Mouse (Mus musculus): ENCODE data around the gene Cdh13. TPM values are rescaled to one million over a fixed set of nuclear protein-coding genes. Genes with fewer than 3 reads are reported as not detected.
A peak's percentile ranks its signal among the peaks of the same experiment; 100 is the strongest.

Gene Cdh13
- polyA plus RNA-seq, 1 experiment from 2014 or later: 120 TPM

GRCm38 (mm10) chr8:118538816-118539558 lies 255.5 kb downstream of the Cdh13 start:
- no peak overlapping the region for H3K4me3 ChIP-seq (replicated peaks)
- no peak overlapping the region for H3K27ac ChIP-seq (replicated peaks)
- H3K9ac ChIP-seq (replicated peaks): no peak overlapping the region
- peaks cover 7% of the 10 kb centered on the region; the same call in 1 of the 2 replicates for H3K27me3 ChIP-seq (replicated peaks)
- WGBS: 49% methylated on average over 8 of the region's 8 CpGs
- H3K4me1 ChIP-seq: peaks cover 7% of the 10 kb centered on the region
- H3K36me3 ChIP-seq: no peaks in the 10 kb centered on the region
- ATAC-seq (ENCODE audit: low FRiP score): no peak
- H3K9me3 ChIP-seq (replicated peaks): no peaks in the 10 kb centered on the region
- no peak overlapping the region for H3K4me2 ChIP-seq

- Histone ChIP-seq H3K4me1 (peaks cover 7% of the 10 kb centered on the region), H3K36me3 (no peaks in the 10 kb centered on the region), H3K9ac (replicated peaks) (no peak overlapping the region), H3K27ac (replicated peaks) (no peak overlapping the region), H3K27me3 (replicated peaks) (peaks cover 7% of the 10 kb centered on the region; the same call in 1 of the 2 replicates), H3K4me3 (replicated peaks) (no peak overlapping the region), H3K9me3 (replicated peaks) (no peaks in the 10 kb centered on the region), H3K4me2 (no peak overlapping the region)
- no peak for ATAC-seq (ENCODE audit: low FRiP score)
- 15% methylated on average over 5 of the region's 5 CpGs for WGBS
Measured at GRCm38 (mm10) chr8:118539559-118539819, 256.0 kb downstream of the Cdh13 start.

GRCm38 (mm10) chr8:118539941-118540340 lies 256.4 kb downstream of the Cdh13 start:
- 46% methylated on average over 4 of the region's 4 CpGs for WGBS
- Histone ChIP-seq H3K4me1 (peaks cover 7% of the 10 kb centered on the region), H3K36me3 (no peaks in the 10 kb centered on the region), H3K9me3 (replicated peaks) (no peaks in the 10 kb centered on the region), H3K4me2 (no peak overlapping the region), H3K4me3 (replicated peaks) (no peak overlapping the region), H3K9ac (replicated peaks) (no peak overlapping the region), H3K27me3 (replicated peaks) (peaks cover 7% of the 10 kb centered on the region; the same call in 1 of the 2 replicates), H3K27ac (replicated peaks) (no peak overlapping the region)
- no peak for ATAC-seq (ENCODE audit: low FRiP score)

- ATAC-seq (ENCODE audit: low FRiP score): no peak
- Histone ChIP-seq H3K9ac (replicated peaks) (no peak overlapping the region), H3K27me3 (replicated peaks) (no peaks in the 10 kb centered on the region), H3K27ac (replicated peaks) (0 out of 2 replicates have a peak overlapping the region, but pooled peaks have one; percentile 23), H3K4me1 (0 out of 2 replicates have a peak, but pooled peaks cover 9% of the 10 kb centered on the region), H3K4me2 (no peak overlapping the region), H3K4me3 (replicated peaks) (no peak overlapping the region), H3K36me3 (no peaks in the 10 kb centered on the region), H3K9me3 (replicated peaks) (no peaks in the 10 kb centered on the region)
- WGBS: 68% methylated on average over 14 of the region's 14 CpGs
Measured at GRCm38 (mm10) chr8:118552397-118552796, 268.9 kb downstream of the Cdh13 start.

DNA sequence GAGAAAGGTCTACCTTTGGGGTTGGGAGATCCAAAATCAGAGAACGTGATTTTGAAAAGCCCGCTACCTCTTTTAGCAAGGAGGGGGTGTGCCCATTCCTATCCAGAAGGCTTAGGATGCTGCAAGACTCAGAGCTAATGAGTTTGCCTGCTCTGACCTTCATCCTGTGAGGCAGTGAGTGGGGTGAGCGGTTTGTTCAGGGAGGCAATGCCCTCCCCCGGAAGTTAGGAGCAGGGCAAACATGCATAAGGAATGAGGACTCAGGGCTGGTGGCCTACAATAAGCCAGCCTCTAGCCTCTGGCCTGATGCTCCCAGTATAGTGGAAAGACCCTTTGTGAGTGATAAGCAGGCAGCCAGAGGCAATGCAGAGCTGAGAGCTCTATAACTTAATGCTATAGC lies 269.3 kb downstream of the Cdh13 start:
- ATAC-seq (ENCODE audit: low FRiP score): no peak
- Histone ChIP-seq H3K27me3 (replicated peaks) (no peaks in the 10 kb centered on the region), H3K4me1 (0 out of 2 replicates have a peak, but pooled peaks cover 9% of the 10 kb centered on the region), H3K36me3 (no peaks in the 10 kb centered on the region), H3K9me3 (replicated peaks) (no peaks in the 10 kb centered on the region), H3K4me2 (no peak overlapping the region), H3K9ac (replicated peaks) (no peak overlapping the region), H3K4me3 (replicated peaks) (no peak overlapping the region), H3K27ac (replicated peaks) (no peak overlapping the region)
- 78% methylated on average over 4 of the region's 4 CpGs for WGBS

GRCm38 (mm10) chr8:118564024-118564423 lies 280.5 kb downstream of the Cdh13 start:
- H3K4me2 ChIP-seq: no peak overlapping the region
- no peak overlapping the region for H3K4me3 ChIP-seq (replicated peaks)
- H3K27ac ChIP-seq (replicated peaks): no peak overlapping the region
- no peaks in the 10 kb centered on the region for H3K9me3 ChIP-seq (replicated peaks)
- H3K36me3 ChIP-seq: no peaks in the 10 kb centered on the region
- no peaks in the 10 kb centered on the region for H3K27me3 ChIP-seq (replicated peaks)
- no peak overlapping the region for H3K9ac ChIP-seq (replicated peaks)
- 71% methylated on average over 6 of the region's 6 CpGs for WGBS
- no peaks in the 10 kb centered on the region for H3K4me1 ChIP-seq
- ATAC-seq (ENCODE audit: low FRiP score): no peak

DNA sequence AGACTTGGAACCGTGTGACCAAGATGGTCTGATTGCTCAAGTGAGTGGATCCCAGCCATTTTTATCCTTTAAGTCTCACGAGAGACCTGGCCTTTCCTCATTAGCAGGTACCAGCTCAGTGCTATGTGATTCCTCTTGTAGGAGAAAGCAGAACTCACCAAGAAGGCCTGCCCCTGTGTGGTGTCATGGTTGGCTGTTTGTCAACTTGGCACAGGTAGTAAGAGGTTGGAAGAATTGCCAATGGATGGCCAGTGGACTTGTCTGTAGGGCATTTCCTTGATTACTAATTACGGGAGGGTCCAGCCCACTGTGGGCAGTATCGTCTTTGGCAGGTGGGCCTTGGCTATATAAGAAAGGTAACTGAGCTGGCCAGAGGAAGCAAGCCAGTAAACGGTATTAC lies 281.7 kb downstream of the Cdh13 start:
- no peak overlapping the region for H3K4me3 ChIP-seq (replicated peaks)
- no peaks in the 10 kb centered on the region for H3K9me3 ChIP-seq (replicated peaks)
- H3K27me3 ChIP-seq (replicated peaks): no peaks in the 10 kb centered on the region
- 87% methylated on average over 5 of the region's 5 CpGs for WGBS
- no peak overlapping the region for H3K4me2 ChIP-seq
- H3K36me3 ChIP-seq: no peaks in the 10 kb centered on the region
- no peak overlapping the region for H3K9ac ChIP-seq (replicated peaks)
- H3K27ac ChIP-seq (replicated peaks): no peak overlapping the region
- H3K4me1 ChIP-seq: peaks cover 9% of the 10 kb centered on the region
- ATAC-seq (ENCODE audit: low FRiP score): no peak

DNA sequence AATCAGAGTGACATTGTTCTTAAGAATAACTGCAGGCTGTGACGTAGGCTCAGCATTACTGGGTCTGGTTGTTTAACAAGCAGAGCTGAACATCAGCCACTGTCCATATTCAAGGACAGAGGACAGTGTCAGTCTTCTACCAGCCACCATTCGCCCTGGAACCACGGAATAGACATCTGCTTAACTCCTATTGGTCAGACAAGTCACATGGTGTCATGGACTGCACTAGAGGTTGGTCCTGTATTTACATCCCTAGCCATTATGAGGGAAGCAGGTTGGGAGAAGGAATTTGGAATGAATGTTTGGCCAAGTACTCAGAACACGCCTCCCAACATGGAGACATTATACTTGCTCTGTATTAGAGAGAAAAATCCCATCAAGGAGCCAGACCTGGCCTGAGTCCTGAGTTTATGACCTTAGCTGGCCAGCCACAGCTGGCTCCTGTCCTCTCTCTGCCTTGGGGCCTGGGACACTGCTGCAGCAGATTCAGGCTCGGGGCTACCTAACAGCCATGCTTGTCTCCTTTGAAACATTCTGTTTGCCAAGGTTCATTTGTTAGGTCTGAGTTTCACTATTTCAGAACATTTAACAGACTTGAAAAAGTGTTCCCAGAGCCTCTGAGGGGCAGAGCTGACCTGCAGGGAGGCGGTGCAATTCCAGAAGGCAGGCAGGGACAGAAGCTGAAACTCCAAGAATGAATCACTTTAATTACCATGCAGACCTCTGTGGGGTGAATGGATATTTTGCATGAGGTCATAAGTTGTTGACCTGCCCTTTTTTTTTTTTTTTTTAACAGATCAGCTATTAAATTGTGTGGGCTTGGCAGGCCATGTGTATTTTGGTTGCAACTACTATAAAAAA lies 282.6 kb downstream of the Cdh13 start:
- 62% methylated on average over 6 of the region's 6 CpGs for WGBS
- no peaks in the 10 kb centered on the region for H3K27me3 ChIP-seq (replicated peaks)
- peaks cover 12% of the 10 kb centered on the region for H3K4me1 ChIP-seq
- no peak overlapping the region for H3K27ac ChIP-seq (replicated peaks)
- no peak overlapping the region for H3K4me3 ChIP-seq (replicated peaks)
- H3K9me3 ChIP-seq (replicated peaks): no peaks in the 10 kb centered on the region
- H3K4me2 ChIP-seq: no peak overlapping the region
- H3K9ac ChIP-seq (replicated peaks): no peak overlapping the region
- H3K36me3 ChIP-seq: no peaks in the 10 kb centered on the region
- no peak for ATAC-seq (ENCODE audit: low FRiP score)

GRCm38 (mm10) chr8:118569366-118569765 lies 285.8 kb downstream of the Cdh13 start:
- Histone ChIP-seq H3K9me3 (replicated peaks) (no peaks in the 10 kb centered on the region), H3K36me3 (no peaks in the 10 kb centered on the region), H3K4me3 (replicated peaks) (no peak overlapping the region), H3K27me3 (replicated peaks) (no peaks in the 10 kb centered on the region), H3K9ac (replicated peaks) (no peak overlapping the region), H3K27ac (replicated peaks) (no peak overlapping the region), H3K4me1 (peaks cover 12% of the 10 kb centered on the region), H3K4me2 (no peak overlapping the region)
- WGBS: 65% methylated on average over 8 of the region's 8 CpGs
- no peak for ATAC-seq (ENCODE audit: low FRiP score)

DNA sequence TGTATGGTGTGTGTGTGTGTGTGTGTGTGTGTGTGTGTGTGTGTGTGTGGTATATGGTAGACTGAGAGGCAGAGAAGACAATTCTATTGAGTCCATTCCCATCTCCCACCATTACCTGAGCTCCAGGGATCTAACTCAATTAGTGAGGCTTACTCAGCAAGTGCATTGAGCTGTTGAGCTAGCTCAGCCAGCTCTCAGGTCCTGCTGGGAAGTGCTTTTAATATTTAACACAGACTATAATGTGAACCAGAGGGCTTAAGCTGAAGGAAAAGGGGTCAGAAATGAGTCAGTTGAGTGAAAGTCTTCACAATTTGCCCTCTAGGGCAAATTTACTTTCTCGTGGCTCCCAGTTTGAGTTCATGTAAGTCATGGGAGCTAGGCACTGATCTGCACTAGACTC lies 297.7 kb downstream of the Cdh13 start:
- Histone ChIP-seq H3K9me3 (replicated peaks) (no peaks in the 10 kb centered on the region), H3K4me2 (no peak overlapping the region), H3K36me3 (no peaks in the 10 kb centered on the region), H3K27ac (replicated peaks) (no peak overlapping the region), H3K4me3 (replicated peaks) (no peak overlapping the region), H3K9ac (replicated peaks) (no peak overlapping the region), H3K27me3 (replicated peaks) (no peaks in the 10 kb centered on the region), H3K4me1 (peaks cover 6% of the 10 kb centered on the region; the same call in 1 of the 2 replicates)
- 74% methylated on average over 1 of the region's 1 CpGs for WGBS
- no peak for ATAC-seq (ENCODE audit: low FRiP score)

GRCm38 (mm10) chr8:118582185-118582584 lies 298.7 kb downstream of the Cdh13 start:
- Histone ChIP-seq H3K27me3 (replicated peaks) (no peaks in the 10 kb centered on the region), H3K9ac (replicated peaks) (no peak overlapping the region), H3K9me3 (replicated peaks) (no peaks in the 10 kb centered on the region), H3K36me3 (no peaks in the 10 kb centered on the region), H3K4me3 (replicated peaks) (no peak overlapping the region), H3K4me2 (no peak overlapping the region), H3K27ac (replicated peaks) (no peak overlapping the region), H3K4me1 (peaks cover 6% of the 10 kb centered on the region; the same call in 1 of the 2 replicates)
- ATAC-seq (ENCODE audit: low FRiP score): no peak
- WGBS: 88% methylated on average over 8 of the region's 8 CpGs

GRCm38 (mm10) chr8:118587981-118588380 lies 304.4 kb downstream of the Cdh13 start:
- Histone ChIP-seq H3K9me3 (replicated peaks) (no peaks in the 10 kb centered on the region), H3K27me3 (replicated peaks) (no peaks in the 10 kb centered on the region), H3K27ac (replicated peaks) (no peak overlapping the region), H3K36me3 (no peaks in the 10 kb centered on the region), H3K4me2 (no peak overlapping the region), H3K9ac (replicated peaks) (no peak overlapping the region), H3K4me3 (replicated peaks) (no peak overlapping the region), H3K4me1 (peaks cover 5% of the 10 kb centered on the region; the same call in 1 of the 2 replicates)
- ATAC-seq (ENCODE audit: low FRiP score): no peak
- WGBS: 82% methylated on average over 5 of the region's 5 CpGs

Measured in neural tube, embryonic 15.5 days (tissue).